Mouse (Mus musculus): Measurements from ENCODE around the gene Prkca.

GRCm38 (mm10) chr11:108358911-108359310 is 15.2 kb upstream of the Prkca start:
- TF ChIP-seq MAX (IDR thresholded peaks at IDR 0.05) (no peak), CTCF (IDR thresholded peaks at IDR 0.05; ENCODE audit: control insufficient read depth, insufficient read depth, insufficient read length) (no peak), FOSL1 (IDR thresholded peaks at IDR 0.05; ENCODE audit: insufficient read depth, low read length, poor library complexity, severe bottlenecking) (no peak), USF1 (IDR thresholded peaks at IDR 0.05; ENCODE audit: low read depth) (no peak), CEBPB (IDR thresholded peaks at IDR 0.05; ENCODE audit: low read depth) (no peak), MYOG (IDR thresholded peaks at IDR 0.05; ENCODE audit: control insufficient read depth, extremely low read depth, insufficient read length) (no peak), MYOD1 (IDR thresholded peaks at IDR 0.05; ENCODE audit: control insufficient read depth, insufficient read length, low read depth) (no peak)
